Mouse (Mus musculus): ENCODE results near the gene Rec8. TPM values are rescaled to one million over a fixed set of nuclear protein-coding genes. Genes with fewer than 3 reads are reported as not detected.

Gene Rec8
- polyA plus RNA-seq (2014; fragmentation: Illumina TruSeq; extraction: RNeasy Lipid Tissue Mini Kit (QIAGEN cat#74804); ENCODE audit: low read depth, low replicate concordance), result 0.53 TPM

GRCm38 (mm10) chr14:55617822-55618221 is at the start of gene Rec8:
Gene Rec8, plus strand, starts transcription at chr14:55618037.

DNA sequence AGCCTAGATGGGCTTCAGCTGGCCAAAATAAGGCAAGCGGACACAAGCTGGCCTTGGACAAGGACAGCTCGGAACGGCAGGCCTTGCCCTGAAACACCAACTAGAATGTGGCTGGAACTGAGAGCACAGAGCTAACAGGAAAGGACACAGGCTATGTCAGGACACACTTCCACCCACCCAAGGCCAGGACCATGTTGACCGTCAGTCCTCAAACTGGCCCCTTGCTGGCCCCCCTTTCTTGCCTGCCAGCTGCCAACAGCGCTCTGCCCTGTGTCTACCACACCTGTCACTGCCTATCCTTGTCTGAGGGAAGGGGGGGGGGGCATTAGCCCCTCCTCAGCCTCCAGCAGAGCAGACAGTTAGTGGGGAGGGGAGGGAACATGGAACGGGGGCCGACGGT is 42.5 kb upstream of the Rec8 start, which contains the start of gene Fitm1:
TSS of gene Fitm1 (plus strand) at position 316 of the 400 bp plus-strand sequence.

DNA sequence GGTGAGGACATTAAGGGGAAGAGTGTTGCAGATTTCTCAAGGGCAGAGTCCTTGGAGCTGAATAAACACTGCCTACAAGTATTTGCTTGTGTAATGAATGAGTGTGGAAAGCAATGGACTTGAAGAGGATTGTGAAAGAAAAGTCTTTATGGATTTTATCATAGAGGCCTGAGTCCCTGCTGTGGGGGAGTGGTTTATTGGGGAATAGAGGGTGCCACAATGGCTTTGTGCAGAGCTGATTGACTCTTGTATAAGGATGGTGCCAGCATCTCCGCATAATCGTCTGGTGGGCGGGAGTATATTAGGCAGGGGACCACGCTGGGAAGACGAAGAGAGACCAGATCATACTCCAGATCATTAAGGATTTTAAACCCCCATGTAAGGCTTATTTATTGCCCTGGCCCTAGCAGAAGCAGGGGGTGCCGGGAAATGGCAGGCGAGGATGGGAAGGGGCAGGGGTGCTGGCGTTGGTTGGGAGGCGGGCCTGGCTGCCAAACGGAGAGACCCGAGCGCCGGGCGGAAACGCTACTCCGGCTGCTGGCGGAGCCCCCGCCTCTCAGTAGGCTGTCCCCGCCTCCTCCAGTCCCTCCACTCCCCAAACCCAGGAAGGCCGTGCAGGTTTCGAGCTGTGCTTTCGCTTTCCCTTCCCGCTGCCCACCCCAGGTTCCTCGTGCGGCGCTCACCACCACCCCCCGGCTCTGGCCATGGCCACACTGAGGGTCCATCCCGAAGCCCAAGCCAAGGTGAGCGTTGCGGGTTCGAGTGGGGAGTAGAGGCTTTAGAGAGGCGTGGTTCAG is 39.8 kb upstream of the Rec8 start, which contains the start of gene Psme1:
TSS of gene Psme1 (plus strand) at position 253 of the 797 bp plus-strand sequence.

GRCm38 (mm10) chr14:55584702-55585565 is 32.9 kb upstream of the Rec8 start, which contains the start of gene Emc9:
Gene Emc9, minus strand, starts transcription at chr14:55585302.

DNA sequence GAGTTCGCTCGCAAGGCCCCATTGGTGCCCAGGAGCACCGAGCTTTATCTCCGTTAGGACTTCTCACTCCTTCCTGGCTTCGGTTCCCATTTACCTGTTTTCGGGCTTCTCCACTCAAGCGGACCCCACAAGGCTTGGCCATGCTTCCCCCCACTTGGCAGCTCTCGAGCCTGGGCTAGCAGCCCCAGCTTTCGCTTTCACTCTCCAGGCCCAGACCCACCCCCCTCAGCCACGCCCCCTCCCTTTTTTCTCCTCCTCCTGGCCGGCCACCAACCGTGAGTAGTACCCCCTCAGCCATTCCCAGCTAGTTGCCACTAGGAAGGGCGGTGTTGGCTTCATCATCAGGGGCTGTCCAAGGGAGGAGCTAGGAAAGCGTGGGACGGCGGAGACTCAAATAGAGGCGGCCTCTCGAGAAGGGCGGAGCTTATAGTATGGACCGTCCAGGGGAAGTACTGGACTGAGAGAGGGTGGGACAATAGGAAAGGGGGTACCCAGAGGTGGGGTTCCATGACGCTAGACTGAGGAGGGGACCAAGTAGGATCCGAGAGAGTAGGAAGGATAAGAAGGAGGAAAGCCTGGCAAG is 27.0 kb upstream of the Rec8 start, which contains the start of gene Psme2:
TSS of gene Psme2 (minus strand) at position 366 of the 583 bp plus-strand sequence.

GRCm38 (mm10) chr14:55591331-55591891 is 26.4 kb upstream of the Rec8 start, which contains the start of gene Rnf31:
Gene Rnf31, plus strand, starts transcription at chr14:55591708.

GRCm38 (mm10) chr14:55603271-55603632 is 14.6 kb upstream of the Rec8 start, which contains the start of gene Irf9:
Gene Irf9, plus strand, starts transcription at chr14:55603571.

GRCm38 (mm10) chr14:55635523-55636007 is 17.7 kb downstream of the Rec8 start, which contains the start of gene Ipo4:
Gene Ipo4, minus strand, starts transcription at chr14:55635957.

GRCm38 (mm10) chr14:55637795-55638194 is 20.0 kb downstream of the Rec8 start, which contains the start of gene Gm49378:
Gene Gm49378, minus strand, starts transcription at chr14:55637895.

GRCm38 (mm10) chr14:55643060-55643907 is 25.4 kb downstream of the Rec8 start, which contains the start of gene Tm9sf1:
Gene Tm9sf1, minus strand, starts transcription at chr14:55643806.

DNA sequence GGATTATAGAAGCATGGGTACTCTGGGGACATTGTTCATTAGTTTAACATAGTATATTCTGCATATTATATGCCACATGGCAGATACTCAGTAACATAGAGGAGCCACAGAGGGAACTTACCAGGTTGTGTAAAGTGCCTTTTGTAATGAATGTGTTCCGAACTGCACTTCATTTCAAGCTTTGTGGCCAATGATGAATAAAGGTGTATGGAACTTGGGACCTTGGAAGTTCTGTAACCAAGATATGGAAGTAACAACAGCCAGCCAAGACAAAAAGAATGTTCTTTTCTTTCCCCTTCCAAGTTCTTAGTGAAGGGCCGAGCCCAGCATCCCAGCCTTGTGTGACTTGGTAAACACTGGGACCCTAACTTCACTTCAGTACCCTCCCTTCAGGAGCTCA is 32.0 kb downstream of the Rec8 start, which contains the start of gene Tssk4:
TSS of gene Tssk4 (plus strand) at position 301 of the 400 bp plus-strand sequence.

GRCm38 (mm10) chr14:55659960-55660573 is 42.2 kb downstream of the Rec8 start, which contains the start of gene Mdp1:
Gene Mdp1, minus strand, starts transcription at chr14:55660508.

DNA sequence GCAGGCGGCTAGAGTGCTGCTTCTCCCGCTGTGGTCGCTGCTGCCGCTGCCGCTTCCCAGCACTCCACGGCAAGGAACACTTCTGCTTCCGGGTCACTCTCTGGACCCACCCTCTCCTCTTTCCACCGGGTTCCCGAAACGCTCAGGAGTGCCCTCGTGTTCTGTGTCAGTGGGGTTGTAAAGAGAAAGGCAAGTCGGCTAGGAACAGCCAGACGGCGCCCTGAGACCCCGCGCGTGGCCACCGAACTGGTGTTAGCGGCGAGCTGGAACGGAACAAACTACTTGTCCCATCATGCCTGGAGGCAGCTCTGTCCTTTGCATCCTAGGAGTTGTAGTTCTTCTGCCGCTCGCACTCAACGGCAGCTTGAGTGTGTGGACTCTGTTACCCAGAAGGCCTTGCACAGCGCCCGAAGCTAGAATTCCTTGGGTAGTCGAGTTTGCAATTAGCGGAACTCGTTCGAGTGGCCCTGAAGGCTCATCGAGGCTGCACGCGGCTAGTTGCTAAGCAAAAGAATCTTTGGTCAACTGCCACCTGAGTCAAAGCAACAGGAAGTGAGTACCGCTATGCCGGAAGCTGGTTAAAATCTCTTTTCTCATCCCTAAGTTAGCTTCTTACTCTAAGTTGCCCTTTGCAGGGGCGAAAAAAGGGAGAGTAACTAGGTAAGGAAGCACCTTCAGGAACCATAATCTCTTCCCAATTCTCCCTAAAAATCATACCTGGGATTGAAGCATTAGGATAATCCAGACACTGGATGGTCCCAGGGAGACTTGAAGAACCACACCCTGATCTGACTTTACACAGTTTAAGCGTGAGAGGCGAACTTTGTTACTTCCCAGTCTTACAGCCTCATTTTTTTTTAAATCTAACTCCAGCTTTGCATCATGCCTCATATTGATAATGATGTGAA is 54.2 kb downstream of the Rec8 start, which contains the start of the genes Gmpr2 and Nedd8:
TSS of gene Gmpr2 (plus strand) at position 109 of the 908 bp plus-strand sequence.
TSS of gene Nedd8 (minus strand) at position 292 of the 908 bp plus-strand sequence.

Other genes starting within 250 kb of the Rec8 start
- 153 TPM for gene Dhrs4, start 139.3 kb upstream of the Rec8 start, polyA plus RNA-seq (2014; fragmentation: Illumina TruSeq; extraction: RNeasy Lipid Tissue Mini Kit (QIAGEN cat#74804); ENCODE audit: low read depth, low replicate concordance)
- gene Carmil3, start 127.4 kb upstream of the Rec8 start, polyA plus RNA-seq (2014; fragmentation: Illumina TruSeq; extraction: RNeasy Lipid Tissue Mini Kit (QIAGEN cat#74804); ENCODE audit: low read depth, low replicate concordance), result not detected
- not detected for gene Cpne6, start 107.6 kb upstream of the Rec8 start, polyA plus RNA-seq (2014; fragmentation: Illumina TruSeq; extraction: RNeasy Lipid Tissue Mini Kit (QIAGEN cat#74804); ENCODE audit: low read depth, low replicate concordance)
- not detected for gene Nrl, start 93.1 kb upstream of the Rec8 start, polyA plus RNA-seq (2014; fragmentation: Illumina TruSeq; extraction: RNeasy Lipid Tissue Mini Kit (QIAGEN cat#74804); ENCODE audit: low read depth, low replicate concordance)
- 2.1 TPM for gene Pck2, start 77.8 kb upstream of the Rec8 start, polyA plus RNA-seq (2014; fragmentation: Illumina TruSeq; extraction: RNeasy Lipid Tissue Mini Kit (QIAGEN cat#74804); ENCODE audit: low read depth, low replicate concordance)
- gene Dcaf11, start 58.0 kb upstream of the Rec8 start, polyA plus RNA-seq (2014; fragmentation: Illumina TruSeq; extraction: RNeasy Lipid Tissue Mini Kit (QIAGEN cat#74804); ENCODE audit: low read depth, low replicate concordance), result 33.8 TPM
- gene A730061H03Rik, start 57.6 kb upstream of the Rec8 start, polyA plus RNA-seq (2014; fragmentation: Illumina TruSeq; extraction: RNeasy Lipid Tissue Mini Kit (QIAGEN cat#74804); ENCODE audit: low read depth, low replicate concordance), result not detected
- gene Fitm1, start 42.4 kb upstream of the Rec8 start, polyA plus RNA-seq (2014; fragmentation: Illumina TruSeq; extraction: RNeasy Lipid Tissue Mini Kit (QIAGEN cat#74804); ENCODE audit: low read depth, low replicate concordance), result not detected
- gene Psme1, start 39.9 kb upstream of the Rec8 start, polyA plus RNA-seq (2014; fragmentation: Illumina TruSeq; extraction: RNeasy Lipid Tissue Mini Kit (QIAGEN cat#74804); ENCODE audit: low read depth, low replicate concordance), result 112 TPM
- 6.6 TPM for gene Emc9, start 32.7 kb upstream of the Rec8 start, polyA plus RNA-seq (2014; fragmentation: Illumina TruSeq; extraction: RNeasy Lipid Tissue Mini Kit (QIAGEN cat#74804); ENCODE audit: low read depth, low replicate concordance)
- 55.1 TPM for gene Psme2, start 26.9 kb upstream of the Rec8 start, polyA plus RNA-seq (2014; fragmentation: Illumina TruSeq; extraction: RNeasy Lipid Tissue Mini Kit (QIAGEN cat#74804); ENCODE audit: low read depth, low replicate concordance)
- 1.1 TPM for gene Rnf31, start 26.3 kb upstream of the Rec8 start, polyA plus RNA-seq (2014; fragmentation: Illumina TruSeq; extraction: RNeasy Lipid Tissue Mini Kit (QIAGEN cat#74804); ENCODE audit: low read depth, low replicate concordance)
- 18.5 TPM for gene Irf9, start 14.5 kb upstream of the Rec8 start, polyA plus RNA-seq (2014; fragmentation: Illumina TruSeq; extraction: RNeasy Lipid Tissue Mini Kit (QIAGEN cat#74804); ENCODE audit: low read depth, low replicate concordance)
- 5.9 TPM for gene Ipo4, start 17.9 kb downstream of the Rec8 start, polyA plus RNA-seq (2014; fragmentation: Illumina TruSeq; extraction: RNeasy Lipid Tissue Mini Kit (QIAGEN cat#74804); ENCODE audit: low read depth, low replicate concordance)
- 0.24 TPM for gene Gm49378, start 19.9 kb downstream of the Rec8 start, polyA plus RNA-seq (2014; fragmentation: Illumina TruSeq; extraction: RNeasy Lipid Tissue Mini Kit (QIAGEN cat#74804); ENCODE audit: low read depth, low replicate concordance)
- 44.5 TPM for gene Tm9sf1, start 25.8 kb downstream of the Rec8 start, polyA plus RNA-seq (2014; fragmentation: Illumina TruSeq; extraction: RNeasy Lipid Tissue Mini Kit (QIAGEN cat#74804); ENCODE audit: low read depth, low replicate concordance)
- not detected for gene Tssk4, start 32.1 kb downstream of the Rec8 start, polyA plus RNA-seq (2014; fragmentation: Illumina TruSeq; extraction: RNeasy Lipid Tissue Mini Kit (QIAGEN cat#74804); ENCODE audit: low read depth, low replicate concordance)
- 20.2 TPM for gene Mdp1, start 42.5 kb downstream of the Rec8 start, polyA plus RNA-seq (2014; fragmentation: Illumina TruSeq; extraction: RNeasy Lipid Tissue Mini Kit (QIAGEN cat#74804); ENCODE audit: low read depth, low replicate concordance)
- gene Gmpr2, start 53.9 kb downstream of the Rec8 start, polyA plus RNA-seq (2014; fragmentation: Illumina TruSeq; extraction: RNeasy Lipid Tissue Mini Kit (QIAGEN cat#74804); ENCODE audit: low read depth, low replicate concordance), result 33.6 TPM
- gene Nedd8, start 54.1 kb downstream of the Rec8 start, polyA plus RNA-seq (2014; fragmentation: Illumina TruSeq; extraction: RNeasy Lipid Tissue Mini Kit (QIAGEN cat#74804); ENCODE audit: low read depth, low replicate concordance), result 55.2 TPM
- gene Tinf2, start 63.8 kb downstream of the Rec8 start, polyA plus RNA-seq (2014; fragmentation: Illumina TruSeq; extraction: RNeasy Lipid Tissue Mini Kit (QIAGEN cat#74804); ENCODE audit: low read depth, low replicate concordance), result 7.2 TPM
- gene Tgm1, start 95.9 kb downstream of the Rec8 start, polyA plus RNA-seq (2014; fragmentation: Illumina TruSeq; extraction: RNeasy Lipid Tissue Mini Kit (QIAGEN cat#74804); ENCODE audit: low read depth, low replicate concordance), result 1.2 TPM
- 0.65 TPM for gene Rabggta, start 104.2 kb downstream of the Rec8 start, polyA plus RNA-seq (2014; fragmentation: Illumina TruSeq; extraction: RNeasy Lipid Tissue Mini Kit (QIAGEN cat#74804); ENCODE audit: low read depth, low replicate concordance)
- 25.8 TPM for gene Dhrs1, start 127.7 kb downstream of the Rec8 start, polyA plus RNA-seq (2014; fragmentation: Illumina TruSeq; extraction: RNeasy Lipid Tissue Mini Kit (QIAGEN cat#74804); ENCODE audit: low read depth, low replicate concordance)
- gene Nop9, start 127.7 kb downstream of the Rec8 start, polyA plus RNA-seq (2014; fragmentation: Illumina TruSeq; extraction: RNeasy Lipid Tissue Mini Kit (QIAGEN cat#74804); ENCODE audit: low read depth, low replicate concordance), result 3.4 TPM
- 16.4 TPM for gene Cideb, start 140.4 kb downstream of the Rec8 start, polyA plus RNA-seq (2014; fragmentation: Illumina TruSeq; extraction: RNeasy Lipid Tissue Mini Kit (QIAGEN cat#74804); ENCODE audit: low read depth, low replicate concordance)
- 0.24 TPM for gene Ltb4r2, start 143.4 kb downstream of the Rec8 start, polyA plus RNA-seq (2014; fragmentation: Illumina TruSeq; extraction: RNeasy Lipid Tissue Mini Kit (QIAGEN cat#74804); ENCODE audit: low read depth, low replicate concordance)
- not detected for gene Ltb4r1, start 147.9 kb downstream of the Rec8 start, polyA plus RNA-seq (2014; fragmentation: Illumina TruSeq; extraction: RNeasy Lipid Tissue Mini Kit (QIAGEN cat#74804); ENCODE audit: low read depth, low replicate concordance)
- 0.16 TPM for gene Adcy4, start 166.1 kb downstream of the Rec8 start, polyA plus RNA-seq (2014; fragmentation: Illumina TruSeq; extraction: RNeasy Lipid Tissue Mini Kit (QIAGEN cat#74804); ENCODE audit: low read depth, low replicate concordance)
- gene Ripk3, start 170.8 kb downstream of the Rec8 start, polyA plus RNA-seq (2014; fragmentation: Illumina TruSeq; extraction: RNeasy Lipid Tissue Mini Kit (QIAGEN cat#74804); ENCODE audit: low read depth, low replicate concordance), result 0.73 TPM
- gene Nfatc4, start 205.1 kb downstream of the Rec8 start, polyA plus RNA-seq (2014; fragmentation: Illumina TruSeq; extraction: RNeasy Lipid Tissue Mini Kit (QIAGEN cat#74804); ENCODE audit: low read depth, low replicate concordance), result 1.1 TPM
- gene Nynrin, start 236.0 kb downstream of the Rec8 start, polyA plus RNA-seq (2014; fragmentation: Illumina TruSeq; extraction: RNeasy Lipid Tissue Mini Kit (QIAGEN cat#74804); ENCODE audit: low read depth, low replicate concordance), result 0.40 TPM